8 mouse cellular contexts compared by ENCODE assay signal in genomic region chr14:105333475-105334094, GRCm38 (mm10).
DNase-seq lines count a peak whose midpoint lies in the region; ATAC-seq lines count a peak whose summit lies in the region.

No protein-coding gene starts in this region.

- peak; percentile 58 for DNase-seq in retina, postnatal 1 day
- no peak for DNase-seq in retina, embryonic 14.5 days (ENCODE audit: low spot score)
- peak; percentile 50 to 52 for DNase-seq in left cerebral cortex, adult 8-10 months (ENCODE audit: low spot score in 2 of 2)
- no peak for DNase-seq in spleen, postnatal 14 days (ENCODE audit: low spot score in 2 of 2)
- DNase-seq in adrenal gland, adult (ENCODE audit: inconsistent age in 2 of 2, low spot score in 1 of 2), result no peak

- H3K27ac ChIP-seq in forebrain, embryonic 16.5 days (ENCODE audit: low read length), result peak overlapping the region; percentile 33; the same call in 1 of the 2 replicates
- no peak overlapping the region for H3K27ac ChIP-seq in stomach, embryonic 15.5 days

- WGBS in forebrain, embryonic 16.5 days, result 13% methylated on average over 16 of the region's 16 CpGs
- WGBS in stomach, embryonic 15.5 days, result 67% methylated on average over 16 of the region's 16 CpGs

- H3K9ac ChIP-seq in forebrain, embryonic 16.5 days (replicated peaks; ENCODE audit: low read depth, low read length), result peak overlapping the region; percentile 61
- no peak overlapping the region for H3K9ac ChIP-seq in stomach, embryonic 15.5 days

- H3K4me1 ChIP-seq in forebrain, embryonic 16.5 days (replicated peaks; ENCODE audit: control insufficient read depth, insufficient read depth, low read length), result peaks cover 7% of the 10 kb centered on the region
- peaks cover 4% of the 10 kb centered on the region; the same call in 1 of the 2 replicates for H3K4me1 ChIP-seq in stomach, embryonic 15.5 days

- H3K9me3 ChIP-seq in forebrain, embryonic 16.5 days (ENCODE audit: control insufficient read depth, low read length), result no peaks in the 10 kb centered on the region
- H3K9me3 ChIP-seq in stomach, embryonic 15.5 days, result no peaks in the 10 kb centered on the region

- no peaks in the 10 kb centered on the region for H3K27me3 ChIP-seq in forebrain, embryonic 16.5 days (replicated peaks; ENCODE audit: control insufficient read depth, insufficient read depth, low read length)
- no peaks in the 10 kb centered on the region for H3K27me3 ChIP-seq in stomach, embryonic 15.5 days (replicated peaks)

- peak; percentile 64 for ATAC-seq in forebrain, embryonic 16.5 days
- ATAC-seq in stomach, embryonic 15.5 days (ENCODE audit: insufficient read depth, low FRiP score, low read depth), result no peak
- no peak for ATAC-seq in granulocyte monocyte progenitor cell, adult 5-6 weeks (replicated peaks; ENCODE audit: poor library complexity, severe bottlenecking)

- H3K4me3 ChIP-seq in forebrain, embryonic 16.5 days (replicated peaks; ENCODE audit: low read length), result peak overlapping the region; percentile 48
- no peak overlapping the region; the same call in 1 of the 2 replicates for H3K4me3 ChIP-seq in stomach, embryonic 15.5 days (replicated peaks)

- H3K36me3 ChIP-seq in forebrain, embryonic 16.5 days (ENCODE audit: control insufficient read depth, insufficient read depth), result no peaks in the 10 kb centered on the region
- no peaks in the 10 kb centered on the region for H3K36me3 ChIP-seq in stomach, embryonic 15.5 days

- H3K4me2 ChIP-seq in forebrain, embryonic 16.5 days (ENCODE audit: low read length), result peak overlapping the region; percentile 62
- 0 out of 2 replicates have a peak overlapping the region, but pooled peaks have one; percentile 9 for H3K4me2 ChIP-seq in stomach, embryonic 15.5 days

Comparison
In these comparisons a context has a peak if more than half of its experiments do, and no peak if none do; other contexts are left out.
1. DNase-seq: peak in retina, postnatal 1 day (single experiment) and left cerebral cortex, adult 8-10 months (2 of 2); none in retina, embryonic 14.5 days (single experiment), spleen, postnatal 14 days (0 of 2) and adrenal gland, adult (0 of 2).